ENCODE assay signal across 8 mouse cellular contexts in genomic region chr15:99126816-99127365, GRCm38 (mm10). TPM values are rescaled to one million over a fixed set of nuclear protein-coding genes. Genes with fewer than 3 reads are reported as not detected.
DNase-seq lines count a peak whose midpoint lies in the region; ATAC-seq and TF ChIP-seq lines count a peak whose summit lies in the region.

No protein-coding gene starts in this region.

- H3K9me3 ChIP-seq in E14TG2a.4 (ENCODE audit: low read length), result no peaks in the 10 kb centered on the region
- H3K9me3 ChIP-seq in embryonic facial prominence, embryonic 13.5 days, result no peaks in the 10 kb centered on the region
- H3K9me3 ChIP-seq in limb, embryonic 10.5 days (replicated peaks), result no peaks in the 10 kb centered on the region
- no peaks in the 10 kb centered on the region for H3K9me3 ChIP-seq in neural tube, embryonic 15.5 days (replicated peaks)

- peak overlapping the region; percentile 85 for H3K4me3 ChIP-seq in E14TG2a.4 (replicated peaks; ENCODE audit: low read length)
- H3K4me3 ChIP-seq in embryonic facial prominence, embryonic 13.5 days, result peak overlapping the region; percentile 75
- peak overlapping the region; percentile 94 for H3K4me3 ChIP-seq in limb, embryonic 10.5 days
- H3K4me3 ChIP-seq in neural tube, embryonic 15.5 days (replicated peaks), result peak overlapping the region; percentile 77

- H3K4me2 ChIP-seq in embryonic facial prominence, embryonic 13.5 days, result peak overlapping the region; percentile 73
- peak overlapping the region; percentile 92 for H3K4me2 ChIP-seq in neural tube, embryonic 15.5 days

- H3K27ac ChIP-seq in embryonic facial prominence, embryonic 13.5 days, result peak overlapping the region; percentile 95
- peak overlapping the region; percentile 98 for H3K27ac ChIP-seq in limb, embryonic 10.5 days
- peak overlapping the region; percentile 94 for H3K27ac ChIP-seq in neural tube, embryonic 15.5 days (replicated peaks)

- TF ChIP-seq CTCF in E14TG2a.4 (conservative IDR thresholded peaks at IDR 0.05; ENCODE audit: low read length), result no peak

- no peaks in the 10 kb centered on the region for H3K27me3 ChIP-seq in E14TG2a.4 (ENCODE audit: insufficient read depth, low read length)
- no peaks in the 10 kb centered on the region for H3K27me3 ChIP-seq in embryonic facial prominence, embryonic 13.5 days
- H3K27me3 ChIP-seq in limb, embryonic 10.5 days (ENCODE audit: low read depth, poor library complexity, severe bottlenecking), result no peaks in the 10 kb centered on the region
- no peaks in the 10 kb centered on the region for H3K27me3 ChIP-seq in neural tube, embryonic 15.5 days (replicated peaks)

- H3K4me1 ChIP-seq in E14TG2a.4 (replicated peaks; ENCODE audit: low read depth, low read length), result peaks cover 71% of the 10 kb centered on the region
- H3K4me1 ChIP-seq in embryonic facial prominence, embryonic 13.5 days, result peaks cover 28% of the 10 kb centered on the region
- H3K4me1 ChIP-seq in limb, embryonic 10.5 days, result peaks cover 41% of the 10 kb centered on the region
- peaks cover 48% of the 10 kb centered on the region for H3K4me1 ChIP-seq in neural tube, embryonic 15.5 days

- under 1% methylated on average over 35 of the region's 35 CpGs for WGBS in embryonic facial prominence, embryonic 13.5 days
- WGBS in limb, embryonic 10.5 days, result 0% methylated on average over 35 of the region's 35 CpGs
- under 1% methylated on average over 33 of the region's 35 CpGs for WGBS in neural tube, embryonic 15.5 days

- ATAC-seq in embryonic facial prominence, embryonic 13.5 days (ENCODE audit: insufficient number of reproducible peaks, insufficient read depth, low FRiP score, low TSS enrichment, low read depth), result no peak; the same call in 1 of the 2 replicates
- peak; percentile 24 for ATAC-seq in neural tube, embryonic 15.5 days (ENCODE audit: low FRiP score)

- H3K9ac ChIP-seq in embryonic facial prominence, embryonic 13.5 days, result peak overlapping the region; percentile 92
- H3K9ac ChIP-seq in neural tube, embryonic 15.5 days (replicated peaks), result peak overlapping the region; percentile 84

- DNase-seq in kidney, adult 18-20 months, result peak; percentile 27
- no peak for DNase-seq in kidney, postnatal 14 days
- no peak for DNase-seq in limb, embryonic 10.5 days (ENCODE audit: low spot score)
- no peak for DNase-seq in thymus, postnatal 25 days
- no peak for DNase-seq in gastrocnemius, postnatal 25 days

- H3K36me3 ChIP-seq in E14TG2a.4 (ENCODE audit: insufficient read depth, low read length), result peaks cover 12% of the 10 kb centered on the region
- peaks cover 3% of the 10 kb centered on the region; the same call in 1 of the 2 replicates for H3K36me3 ChIP-seq in embryonic facial prominence, embryonic 13.5 days
- peaks cover 31% of the 10 kb centered on the region for H3K36me3 ChIP-seq in limb, embryonic 10.5 days
- no peaks in the 10 kb centered on the region for H3K36me3 ChIP-seq in neural tube, embryonic 15.5 days

RNA-seq across cellular contexts. Expression of gene Spats2, which starts 1.2 kb away (rescaled TPM):
- 44.1 and 51.0 TPM in 2 replicates for polyA plus RNA-seq in embryonic facial prominence, embryonic 13.5 days (2015; fragmentation: Nextera tagmentation; extraction: Ambion mirVana)
- 60.5 and 64.1 TPM in 2 replicates for polyA plus RNA-seq in limb, embryonic 10.5 days (2016; fragmentation: Nextera tagmentation; extraction: Ambion mirVana)
- polyA plus RNA-seq in neural tube, embryonic 15.5 days (2015; fragmentation: Nextera tagmentation; extraction: Ambion mirVana), result 28.9 and 35.4 TPM in 2 replicates
- 1 to 10 TPM; 4.5 to 4.6 TPM for total RNA-seq in gastrocnemius, postnatal 25 days (2021)

RNA-seq across cellular contexts. Expression of gene Dnajc22, which starts 33.9 kb away (rescaled TPM):
- polyA plus RNA-seq in embryonic facial prominence, embryonic 13.5 days (2015; fragmentation: Nextera tagmentation; extraction: Ambion mirVana), result 0.44 and 0.52 TPM in 2 replicates
- polyA plus RNA-seq in limb, embryonic 10.5 days (2016; fragmentation: Nextera tagmentation; extraction: Ambion mirVana), result 1.4 and 2.1 TPM in 2 replicates
- polyA plus RNA-seq in neural tube, embryonic 15.5 days (2015; fragmentation: Nextera tagmentation; extraction: Ambion mirVana), result 0.47 and 2.3 TPM in 2 replicates
- total RNA-seq in gastrocnemius, postnatal 25 days (2021), result under 1 TPM in 1 of 2 experiments, not detected in 1; 0.16 TPM

RNA-seq across cellular contexts. Expression of gene C1ql4, which starts 39.3 kb away (rescaled TPM):
- polyA plus RNA-seq in embryonic facial prominence, embryonic 13.5 days (2015; fragmentation: Nextera tagmentation; extraction: Ambion mirVana), result 0.22 TPM in 1 of 2 replicates, not detected in the other
- 0.15 and 0.23 TPM in 2 replicates for polyA plus RNA-seq in limb, embryonic 10.5 days (2016; fragmentation: Nextera tagmentation; extraction: Ambion mirVana)
- 2.4 and 3.6 TPM in 2 replicates for polyA plus RNA-seq in neural tube, embryonic 15.5 days (2015; fragmentation: Nextera tagmentation; extraction: Ambion mirVana)
- total RNA-seq in gastrocnemius, postnatal 25 days (2021), result not detected

RNA-seq across cellular contexts. Expression of gene Troap, which starts 52.5 kb away (rescaled TPM):
- 30.9 and 41.1 TPM in 2 replicates for polyA plus RNA-seq in embryonic facial prominence, embryonic 13.5 days (2015; fragmentation: Nextera tagmentation; extraction: Ambion mirVana)
- 54.8 and 56.2 TPM in 2 replicates for polyA plus RNA-seq in limb, embryonic 10.5 days (2016; fragmentation: Nextera tagmentation; extraction: Ambion mirVana)
- 4.6 and 10.3 TPM in 2 replicates for polyA plus RNA-seq in neural tube, embryonic 15.5 days (2015; fragmentation: Nextera tagmentation; extraction: Ambion mirVana)
- total RNA-seq in gastrocnemius, postnatal 25 days (2021), result under 1 TPM in 1 of 2 experiments, not detected in 1; 0.49 TPM
